Mouse (Mus musculus): ENCODE data around the gene Foxr1. TPM values are rescaled to one million over a fixed set of nuclear protein-coding genes. Genes with fewer than 3 reads are reported as not detected.

The Foxr1 gene
- polyA plus RNA-seq, 1 experiment from 2014 or later, result not detected

GRCm38 (mm10) chr9:44484311-44485104 lies 43.6 kb upstream of the Foxr1 start:
- 23% methylated on average over 7 of the region's 7 CpGs for WGBS
- Histone ChIP-seq H3K4me2 (replicated peaks) (peak overlapping the region; percentile 96), H3K27ac (peak overlapping the region; percentile 97), H3K9ac (peak overlapping the region; percentile 99), H3K4me3 (peak overlapping the region; percentile 97), H3K9me3 (no peaks in the 10 kb centered on the region), H3K27me3 (no peaks in the 10 kb centered on the region), H3K4me1 (peaks cover 59% of the 10 kb centered on the region), H3K36me3 (no peaks in the 10 kb centered on the region)
- ATAC-seq (ENCODE audit: insufficient number of reproducible peaks, insufficient read depth, low FRiP score, low TSS enrichment), result no peak

DNA sequence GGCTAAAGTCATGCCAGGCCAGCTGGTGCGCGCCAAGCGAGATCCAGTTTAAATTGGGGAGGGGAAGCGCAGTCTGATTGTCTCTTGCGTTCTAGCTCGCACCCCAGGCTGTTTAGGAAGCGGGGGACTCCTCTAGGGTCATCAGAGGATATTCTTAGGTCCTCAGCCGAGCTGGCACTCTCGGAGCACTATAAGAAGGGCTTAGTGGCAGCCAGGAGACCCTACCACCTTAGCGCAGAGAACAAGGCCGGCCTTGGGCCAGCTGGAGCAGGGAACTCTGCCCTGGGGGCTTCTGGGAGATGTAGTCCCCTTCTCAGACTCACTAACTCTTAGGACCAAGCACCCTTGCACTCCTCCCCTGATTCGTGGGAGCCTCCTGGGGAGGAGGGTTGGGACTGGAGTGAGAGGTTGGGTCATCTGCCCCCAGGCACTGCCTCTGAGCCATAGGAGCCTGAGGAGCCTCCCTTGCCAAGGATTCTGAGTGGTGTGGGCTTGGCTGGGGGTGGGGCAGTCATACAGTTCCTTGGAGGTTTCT lies 42.6 kb upstream of the Foxr1 start:
- peak overlapping the region; percentile 96 for H3K4me2 ChIP-seq (replicated peaks)
- peaks cover 50% of the 10 kb centered on the region for H3K4me1 ChIP-seq
- H3K27ac ChIP-seq, result peak overlapping the region; percentile 97
- peak overlapping the region; percentile 97 for H3K4me3 ChIP-seq
- H3K27me3 ChIP-seq, result no peaks in the 10 kb centered on the region
- ATAC-seq (ENCODE audit: insufficient number of reproducible peaks, insufficient read depth, low FRiP score, low TSS enrichment), result no peak
- peak overlapping the region; percentile 99 for H3K9ac ChIP-seq
- no peaks in the 10 kb centered on the region for H3K36me3 ChIP-seq
- WGBS, result under 1% methylated on average over 12 of the region's 12 CpGs
- H3K9me3 ChIP-seq, result no peaks in the 10 kb centered on the region

DNA sequence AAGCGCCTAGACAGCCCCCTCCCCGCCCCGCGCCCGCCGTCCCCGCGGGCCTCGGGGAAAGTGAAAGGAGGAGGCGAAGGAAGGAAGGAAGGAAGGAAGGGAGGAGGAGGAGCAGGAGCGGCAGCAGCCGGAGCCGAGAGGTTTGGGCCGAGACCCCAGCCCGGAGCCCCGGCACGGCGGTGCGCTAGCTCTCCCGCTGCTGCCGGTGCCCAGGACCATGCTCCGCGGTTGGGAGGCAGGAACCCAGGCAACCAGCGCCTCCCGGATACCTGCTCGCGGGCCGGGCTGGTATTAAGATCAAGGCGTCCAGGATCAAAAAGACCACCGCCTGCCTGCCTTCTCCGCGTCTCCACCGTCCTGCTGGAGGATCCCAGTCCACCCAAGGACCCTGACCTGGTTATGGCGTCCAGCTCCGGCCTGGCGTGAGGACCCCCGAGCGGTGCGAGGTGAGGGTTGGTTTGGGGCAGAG lies 42.1 kb upstream of the Foxr1 start:
- Histone ChIP-seq H3K36me3 (no peaks in the 10 kb centered on the region), H3K4me2 (replicated peaks) (peak overlapping the region; percentile 96), H3K4me1 (peaks cover 46% of the 10 kb centered on the region), H3K9ac (peak overlapping the region; percentile 99), H3K4me3 (peak overlapping the region; percentile 97), H3K27ac (peak overlapping the region; percentile 97), H3K27me3 (no peaks in the 10 kb centered on the region), H3K9me3 (no peaks in the 10 kb centered on the region)
- no peak for ATAC-seq (ENCODE audit: insufficient number of reproducible peaks, insufficient read depth, low FRiP score, low TSS enrichment)
- WGBS, result under 1% methylated on average over 37 of the region's 39 CpGs

GRCm38 (mm10) chr9:44482552-44482951 lies 41.6 kb upstream of the Foxr1 start, which contains the start of gene Bcl9l:
TSS of gene Bcl9l (plus strand) at chr9:44482825.
- H3K27me3 ChIP-seq, result no peaks in the 10 kb centered on the region
- H3K4me1 ChIP-seq, result peaks cover 46% of the 10 kb centered on the region
- peak within 1 kb of the TSS; percentile 97 for H3K27ac ChIP-seq
- ATAC-seq (ENCODE audit: insufficient number of reproducible peaks, insufficient read depth, low FRiP score, low TSS enrichment), result peak; percentile 62; the same call in 1 of the 2 replicates
- no peaks in the 10 kb centered on the region for H3K36me3 ChIP-seq
- H3K9me3 ChIP-seq, result no peaks in the 10 kb centered on the region
- H3K4me2 ChIP-seq (replicated peaks), result peak within 1 kb of the TSS; percentile 96
- peak within 1 kb of the TSS; percentile 99 for H3K9ac ChIP-seq
- H3K4me3 ChIP-seq, result peak within 1 kb of the TSS; percentile 97
- under 1% methylated on average over 24 of the region's 31 CpGs for whole genome bisulfite sequencing

GRCm38 (mm10) chr9:44482112-44482511 lies 41.2 kb upstream of the Foxr1 start:
- no peaks in the 10 kb centered on the region for H3K36me3 ChIP-seq
- no peak for ATAC-seq (ENCODE audit: insufficient number of reproducible peaks, insufficient read depth, low FRiP score, low TSS enrichment)
- peak overlapping the region; percentile 96 for H3K4me2 ChIP-seq (replicated peaks)
- H3K27me3 ChIP-seq, result no peaks in the 10 kb centered on the region
- H3K9ac ChIP-seq, result no peak overlapping the region; the same call in 1 of the 2 replicates
- peaks cover 45% of the 10 kb centered on the region for H3K4me1 ChIP-seq
- H3K4me3 ChIP-seq, result peak overlapping the region; percentile 97
- peak overlapping the region; percentile 97; the same call in 1 of the 2 replicates for H3K27ac ChIP-seq
- H3K9me3 ChIP-seq, result no peaks in the 10 kb centered on the region
- 10% methylated on average over 3 of the region's 3 CpGs for WGBS

GRCm38 (mm10) chr9:44479628-44480428 lies 38.9 kb upstream of the Foxr1 start:
- peak overlapping the region; percentile 100 for H3K27ac ChIP-seq
- H3K36me3 ChIP-seq, result no peaks in the 10 kb centered on the region
- H3K9me3 ChIP-seq, result no peaks in the 10 kb centered on the region
- H3K4me3 ChIP-seq, result peak overlapping the region; percentile 72
- peak; percentile 70 for ATAC-seq (ENCODE audit: insufficient number of reproducible peaks, insufficient read depth, low FRiP score, low TSS enrichment)
- peak overlapping the region; percentile 92 for H3K4me2 ChIP-seq (replicated peaks)
- H3K27me3 ChIP-seq, result no peaks in the 10 kb centered on the region
- under 1% methylated on average over 26 of the region's 26 CpGs for WGBS
- H3K4me1 ChIP-seq, result peaks cover 22% of the 10 kb centered on the region
- peak overlapping the region; percentile 85 for H3K9ac ChIP-seq

DNA sequence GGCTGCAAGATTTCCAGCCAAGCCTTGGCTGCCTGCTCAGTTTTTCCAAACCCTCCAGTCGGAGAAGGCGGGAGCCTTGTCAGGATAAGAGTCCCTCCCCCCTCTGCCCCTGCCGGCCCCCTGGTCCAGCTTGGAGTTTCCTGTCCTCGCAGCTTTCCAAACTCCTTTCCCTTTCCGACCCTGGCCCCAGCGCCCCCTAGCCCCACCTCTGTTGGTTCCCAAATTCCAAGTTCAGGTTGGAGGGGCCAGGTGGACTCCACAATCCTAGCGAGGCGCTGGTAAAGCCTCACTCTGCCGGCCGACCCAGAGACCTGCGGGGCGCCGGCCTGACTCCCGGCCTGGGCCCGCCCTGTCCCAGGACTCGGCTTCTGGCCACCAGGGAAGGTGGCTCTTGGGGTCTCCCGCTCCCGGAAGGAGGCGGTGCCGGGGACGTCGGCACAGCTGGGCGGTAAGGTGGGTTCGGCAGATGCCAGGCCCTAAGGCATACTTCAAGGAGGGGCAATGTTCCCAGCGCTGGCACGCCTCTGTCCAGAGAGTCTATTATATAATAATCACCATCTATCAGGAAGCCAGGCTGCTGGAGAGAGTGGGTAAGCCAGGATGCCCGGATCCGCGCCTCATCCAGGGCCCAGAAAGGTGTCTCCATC lies 38.1 kb upstream of the Foxr1 start:
- ATAC-seq (ENCODE audit: insufficient number of reproducible peaks, insufficient read depth, low FRiP score, low TSS enrichment), result peak; percentile 49; the same call in 1 of the 2 replicates
- H3K27me3 ChIP-seq, result no peaks in the 10 kb centered on the region
- peak overlapping the region; percentile 85 for H3K9ac ChIP-seq
- no peaks in the 10 kb centered on the region for H3K36me3 ChIP-seq
- H3K27ac ChIP-seq, result peak overlapping the region; percentile 100
- H3K9me3 ChIP-seq, result no peaks in the 10 kb centered on the region
- peak overlapping the region; percentile 92 for H3K4me2 ChIP-seq (replicated peaks)
- H3K4me1 ChIP-seq, result peaks cover 15% of the 10 kb centered on the region
- WGBS, result under 1% methylated on average over 29 of the region's 29 CpGs
- peak overlapping the region; percentile 72 for H3K4me3 ChIP-seq

DNA sequence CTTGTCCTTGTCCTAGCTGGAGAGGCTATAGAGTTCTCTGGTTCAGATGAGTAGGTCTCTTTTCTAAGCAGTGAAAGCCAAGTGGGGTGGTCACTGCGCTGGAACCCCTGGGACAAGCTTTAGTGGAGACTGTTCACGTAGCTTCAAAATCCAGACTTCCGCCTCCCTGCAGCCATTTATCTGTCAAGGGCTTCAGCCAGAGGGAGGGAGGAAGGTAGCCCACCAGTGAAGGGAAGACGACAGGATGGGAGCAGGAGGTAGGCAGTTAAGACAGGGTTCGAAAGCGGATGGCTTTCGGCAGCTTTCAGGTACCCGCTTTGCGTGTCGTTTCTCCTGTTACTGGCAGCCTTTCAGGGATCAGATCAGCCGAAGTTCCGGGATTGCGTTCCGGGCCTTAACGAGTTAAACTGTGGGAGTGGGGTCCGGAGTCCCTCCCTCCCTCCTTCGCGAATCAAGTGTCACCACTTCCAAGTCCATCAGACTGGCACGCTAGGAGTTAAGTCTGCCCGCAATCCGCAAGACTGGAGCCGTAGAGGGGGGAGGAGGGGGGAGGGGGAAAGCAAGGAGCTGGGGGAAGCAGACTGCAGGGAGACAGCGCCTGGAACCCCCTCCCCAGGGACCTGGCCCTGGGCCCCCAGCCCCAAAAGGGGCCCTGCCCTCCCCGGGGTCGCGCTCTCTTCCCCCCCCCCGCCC lies 37.4 kb upstream of the Foxr1 start:
- under 1% methylated on average over 23 of the region's 27 CpGs for WGBS
- Histone ChIP-seq H3K27me3 (no peaks in the 10 kb centered on the region), H3K4me1 (peaks cover 13% of the 10 kb centered on the region), H3K27ac (peak overlapping the region; percentile 100), H3K9ac (peak overlapping the region; percentile 85), H3K4me2 (replicated peaks) (peak overlapping the region; percentile 92), H3K4me3 (peak overlapping the region; percentile 72), H3K9me3 (no peaks in the 10 kb centered on the region), H3K36me3 (no peaks in the 10 kb centered on the region)
- ATAC-seq (ENCODE audit: insufficient number of reproducible peaks, insufficient read depth, low FRiP score, low TSS enrichment), result 0 out of 2 replicates have a peak, but pooled peaks have one; percentile 43

GRCm38 (mm10) chr9:44477339-44478228 lies 36.6 kb upstream of the Foxr1 start:
- H3K4me1 ChIP-seq, result peaks cover 13% of the 10 kb centered on the region
- no peak for ATAC-seq (ENCODE audit: insufficient number of reproducible peaks, insufficient read depth, low FRiP score, low TSS enrichment)
- H3K9me3 ChIP-seq, result no peaks in the 10 kb centered on the region
- H3K9ac ChIP-seq, result peak overlapping the region; percentile 85; the same call in 1 of the 2 replicates
- peak overlapping the region; percentile 100 for H3K27ac ChIP-seq
- peak overlapping the region; percentile 92 for H3K4me2 ChIP-seq (replicated peaks)
- peak overlapping the region; percentile 72 for H3K4me3 ChIP-seq
- H3K27me3 ChIP-seq, result no peaks in the 10 kb centered on the region
- 5% methylated on average over 24 of the region's 24 CpGs for WGBS
- H3K36me3 ChIP-seq, result no peaks in the 10 kb centered on the region

DNA sequence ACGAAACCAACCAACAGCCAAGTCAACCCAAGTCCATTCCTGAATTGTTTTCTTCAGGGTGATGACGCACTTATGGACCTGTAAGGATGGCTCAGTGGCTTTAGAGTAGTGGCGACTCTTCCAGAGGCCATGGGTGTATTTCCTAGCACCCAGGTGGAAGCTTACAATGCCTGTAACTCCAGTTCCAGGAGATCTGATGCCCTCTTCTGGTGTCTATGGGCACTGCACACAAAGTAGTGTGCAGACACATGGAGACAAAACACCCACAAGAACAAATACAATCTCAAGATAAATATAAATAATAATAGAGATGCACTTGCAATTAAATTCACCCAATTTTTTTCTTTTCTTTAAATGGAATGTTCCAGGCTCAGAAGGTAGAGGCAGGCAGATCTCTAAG lies 35.0 kb upstream of the Foxr1 start:
- Histone ChIP-seq H3K9me3 (no peaks in the 10 kb centered on the region), H3K4me3 (no peak overlapping the region), H3K4me2 (replicated peaks) (no peak overlapping the region), H3K4me1 (peaks cover 10% of the 10 kb centered on the region), H3K27me3 (no peaks in the 10 kb centered on the region), H3K9ac (no peak overlapping the region), H3K27ac (no peak overlapping the region), H3K36me3 (no peaks in the 10 kb centered on the region)
- 93% methylated on average over 3 of the region's 3 CpGs for WGBS
- no peak for ATAC-seq (ENCODE audit: insufficient number of reproducible peaks, insufficient read depth, low FRiP score, low TSS enrichment)

All from embryonic facial prominence, embryonic 12.5 days (tissue).